Mouse (Mus musculus) gastrocnemius, adult 8-10 months (tissue): Measurements from ENCODE around the gene Gjb2. TPM values are rescaled to one million over a fixed set of nuclear protein-coding genes. Genes with fewer than 3 reads are reported as not detected.
A peak's percentile ranks its signal among the peaks of the same experiment; 100 is the strongest.

Experiments
- DNase-seq, 2 experiments: peaks; one replicate each; pipeline ENCODE4 v3.0.0; 2022; ENCODE audit warnings: low spot score in 2 of 2
- total RNA-seq, 4 experiments: library from RNA; stranded (reverse); gene quantifications; 2 replicates each; pipeline ENCODE4 v1.2.4; 2022

Gjb2 gene
- total RNA-seq, 4 experiments from 2014 or later = 0.16 to 0.46 (median 0.24) TPM; not detected in 1

GRCm38 (mm10) chr14:57069906-57070305 is 34.6 kb downstream of the Gjb2 start:
- peak; percentile 9 to 14 for DNase-seq

- DNase-seq = no peak
These were observed 38.4 kb downstream of the Gjb2 start for GRCm38 (mm10) chr14:57066053-57066452.

GRCm38 (mm10) chr14:57060052-57060451 is 44.5 kb downstream of the Gjb2 start:
- DNase-seq = peak; percentile 25 to 36

DNA sequence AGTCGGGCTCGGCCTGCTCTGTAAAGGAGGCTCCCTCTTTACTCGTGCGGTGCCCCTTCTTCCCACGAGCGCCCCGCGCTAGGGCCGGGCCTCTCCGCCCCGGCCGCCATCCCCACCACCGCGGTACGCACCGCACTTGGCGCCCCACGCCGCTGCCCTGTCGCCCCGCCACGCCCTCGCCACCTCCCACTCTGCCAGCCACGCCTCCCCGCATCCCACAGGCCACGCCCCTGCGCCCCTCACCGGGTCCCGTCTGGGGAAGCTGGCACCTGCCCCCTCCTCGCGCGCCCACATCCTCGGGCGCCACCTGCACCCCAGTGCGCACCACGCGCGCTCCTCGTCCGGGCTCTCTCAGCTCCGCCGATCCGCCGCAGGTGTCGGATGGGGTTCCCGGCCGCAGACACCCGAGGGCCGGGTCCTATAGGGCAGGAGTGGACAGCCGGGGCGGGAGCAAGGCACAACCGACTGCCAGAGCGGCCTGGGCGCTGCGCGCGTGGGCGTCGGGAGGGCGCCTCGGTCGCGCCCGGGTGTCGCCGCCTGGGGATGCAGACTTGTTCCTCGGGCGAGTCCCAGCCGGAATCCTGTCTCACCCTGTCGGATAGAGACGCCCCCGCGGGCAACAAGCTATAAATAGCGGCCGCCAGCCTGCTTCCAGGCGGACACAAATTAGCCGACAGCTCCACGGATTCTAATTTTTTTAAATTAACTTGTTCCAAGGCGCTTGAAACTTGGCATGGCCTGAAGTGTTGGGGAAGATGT is 46.8 kb downstream of the Gjb2 start, which contains the start of gene Gja3:
TSS of gene Gja3 (minus strand) at position 538 of the 759 bp plus-strand sequence.
- DNase-seq = no peak

DNA sequence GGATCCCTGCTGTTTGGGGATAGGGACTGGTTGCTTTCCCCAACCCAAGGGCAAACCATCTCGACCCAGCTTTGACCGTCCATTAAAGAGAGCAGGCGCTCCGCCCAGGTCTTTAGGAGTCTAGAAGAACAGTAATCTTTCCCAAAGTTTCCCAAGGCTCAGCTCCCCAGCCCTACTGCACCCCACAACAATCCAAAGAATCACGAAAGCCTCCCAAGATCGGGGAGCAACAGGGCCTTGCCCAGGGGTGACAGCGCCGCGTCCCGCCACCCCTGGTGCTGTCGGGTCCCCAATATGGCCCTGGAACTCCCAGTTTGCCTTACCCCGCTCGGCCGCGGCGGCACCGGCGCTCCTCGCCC is 47.3 kb downstream of the Gjb2 start:
- no peak for DNase-seq

GRCm38 (mm10) chr14:57052713-57053112 is 51.8 kb downstream of the Gjb2 start:
- DNase-seq = no peak

Other genes starting within 250 kb of the Gjb2 start
- 10 to 100 TPM; 32.3 to 42.2 (median 34.7) TPM for gene Zmym2, start 218.0 kb downstream of the Gjb2 start, total RNA-seq
- gene Gja3, start 46.6 kb downstream of the Gjb2 start, total RNA-seq = under 1 TPM in 1 of 4 experiments, not detected in 3; 0.11 TPM
- not detected for gene Gm4491, start 11.2 kb upstream of the Gjb2 start, total RNA-seq
- not detected for gene Gjb6, start 28.9 kb upstream of the Gjb2 start, total RNA-seq